Mouse (Mus musculus) lung, postnatal 0 days (tissue): ENCODE measurements around the gene Cntnap2.
"Not testable (repeated sequence)": the region's sequence is repeated elsewhere in the genome, so short reads cannot be mapped to it uniquely, and the experiment has no call there.

Source experiments
- CTCF ChIP-seq: IDR thresholded peaks from 2 replicates; pipeline ENCODE4 v1.5.1; 2016; ENCODE audit warnings: antibody characterized with exemption, mild to moderate bottlenecking
- EP300 ChIP-seq: IDR thresholded peaks from 2 replicates; pipeline ENCODE4 v1.6.1; 2016; ENCODE audit warnings: antibody characterized with exemption, mild to moderate bottlenecking, control low read depth

- TF ChIP-seq CTCF, EP300: not testable (repeated sequence)
Observed at GRCm38 (mm10) chr6:46537586-46537985, 1478.4 kb downstream of the Cntnap2 start.
